Mouse (Mus musculus): Measurements from ENCODE around the gene Sowaha.

Sowaha gene

GRCm38 (mm10) chr11:53475620-53476019 is 4.5 kb downstream of the Sowaha start:
- DNase-seq (ENCODE audit: low read depth in 2 of 2, low spot score in 2 of 2), result no peak

- no peak for DNase-seq (ENCODE audit: low read depth in 2 of 2, low spot score in 2 of 2)
These were observed 7.4 kb downstream of the Sowaha start for GRCm38 (mm10) chr11:53472709-53473108.

DNA sequence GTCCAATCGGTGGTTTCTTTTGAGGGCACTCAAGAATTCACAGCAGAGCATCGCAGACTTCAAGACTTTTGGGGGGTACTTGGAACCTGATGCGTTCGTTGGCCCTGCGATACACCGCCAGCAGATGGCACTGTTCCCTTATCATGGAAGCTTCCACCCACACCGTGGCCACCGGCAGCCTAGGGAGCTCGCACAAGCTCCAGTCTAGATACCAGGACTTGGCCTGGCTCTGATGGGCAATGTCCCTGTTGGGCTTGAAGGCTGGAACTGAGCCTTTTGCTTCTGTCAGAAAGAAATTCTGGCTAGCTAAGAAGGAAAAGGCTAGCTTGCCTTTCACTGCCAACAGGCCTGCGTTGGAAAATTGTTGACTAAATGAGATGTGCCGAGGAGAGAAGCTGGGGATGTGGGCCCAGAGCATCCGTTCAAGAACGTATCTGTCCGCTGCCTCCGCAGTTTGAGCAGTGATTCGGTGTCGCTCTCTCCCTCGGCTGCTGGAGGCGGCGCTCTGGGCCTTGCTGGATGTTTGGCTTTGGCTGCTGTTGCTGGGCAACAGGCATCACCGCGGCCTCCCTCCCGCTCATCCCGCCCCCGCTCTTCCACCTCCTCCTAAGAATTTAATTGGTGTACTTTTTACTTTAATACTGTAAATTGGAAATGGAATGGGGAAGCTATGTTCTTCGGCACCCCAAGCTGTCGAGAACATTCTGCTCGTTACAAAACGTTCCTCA is 9.9 kb downstream of the Sowaha start, which contains the start of gene Gm9837:
Gm9837 (minus strand) TSS at position 512 of the 728 bp plus-strand sequence.
- DNase-seq (ENCODE audit: low read depth in 2 of 2, low spot score in 2 of 2), result peak; percentile 72 to 85

DNA sequence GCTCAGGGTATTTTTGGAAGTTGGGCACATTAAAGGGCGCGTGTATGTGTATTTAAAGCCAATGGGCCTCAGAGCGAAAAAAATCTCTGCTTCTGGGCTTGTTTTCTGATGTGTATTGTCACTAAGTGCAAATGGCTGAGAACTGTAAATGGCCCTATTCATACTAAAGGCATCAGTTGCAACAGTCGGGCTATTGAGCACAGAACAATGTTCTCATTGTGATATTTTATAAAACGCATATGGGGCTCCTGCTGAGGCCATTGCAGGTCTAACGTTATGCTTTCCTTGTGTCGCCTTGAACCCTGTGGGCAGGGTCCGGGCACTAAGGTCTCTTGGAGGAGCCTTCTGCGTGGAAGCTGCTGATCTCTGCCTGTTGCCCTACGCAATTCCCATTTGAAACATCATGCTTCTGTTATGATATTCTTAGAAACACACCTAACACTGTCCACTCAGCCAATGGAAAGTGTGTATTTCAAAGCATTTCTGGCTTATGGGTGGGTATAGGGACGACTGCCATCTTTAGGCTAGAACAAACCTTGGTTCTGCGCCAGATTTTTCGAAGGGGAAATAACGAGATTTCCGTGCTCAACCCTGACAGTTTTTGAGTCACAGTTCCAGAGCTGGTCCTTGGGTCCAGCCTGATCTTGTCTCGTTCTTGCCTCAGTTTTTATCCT is 10.6 kb downstream of the Sowaha start:
- DNase-seq (ENCODE audit: low read depth in 2 of 2, low spot score in 2 of 2), result no peak

DNA sequence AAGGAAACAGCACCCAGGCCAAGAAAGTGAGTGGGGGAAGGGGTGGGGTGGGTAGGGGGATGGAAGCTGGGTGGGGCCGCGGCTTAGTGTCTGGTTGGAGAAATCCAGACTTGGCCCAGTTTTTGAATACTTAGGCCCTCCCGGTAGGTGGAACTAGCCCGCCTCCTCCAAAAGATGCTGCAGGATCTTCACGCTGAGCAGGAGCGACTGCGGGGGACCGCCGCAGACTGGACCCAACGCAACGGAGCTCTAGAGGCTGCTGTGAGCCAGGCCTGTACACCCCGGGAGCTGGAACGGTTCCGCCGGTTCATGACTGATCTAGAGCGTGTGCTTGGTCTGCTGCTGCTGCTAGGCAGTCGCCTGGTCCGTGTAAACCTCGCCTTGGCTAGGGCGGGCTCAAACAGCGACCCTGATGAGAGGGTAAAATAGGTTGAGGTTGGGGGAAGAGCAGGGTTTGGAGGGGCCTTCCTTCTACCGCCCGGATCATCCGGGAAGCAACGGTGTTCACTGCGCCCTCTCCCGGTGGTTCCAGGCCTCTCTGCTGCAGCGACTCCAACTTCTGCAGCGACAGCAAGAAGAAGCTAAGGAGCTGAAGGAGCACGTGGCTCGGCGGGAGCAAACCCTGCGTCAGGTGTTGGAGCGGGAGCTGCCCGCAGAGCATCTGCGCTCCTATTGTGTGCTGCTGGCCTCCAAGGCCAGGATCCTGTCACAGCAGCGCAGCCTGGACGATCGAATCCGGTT is 13.7 kb downstream of the Sowaha start:
- DNase-seq (ENCODE audit: low read depth in 2 of 2, low spot score in 2 of 2), result no peak

DNA sequence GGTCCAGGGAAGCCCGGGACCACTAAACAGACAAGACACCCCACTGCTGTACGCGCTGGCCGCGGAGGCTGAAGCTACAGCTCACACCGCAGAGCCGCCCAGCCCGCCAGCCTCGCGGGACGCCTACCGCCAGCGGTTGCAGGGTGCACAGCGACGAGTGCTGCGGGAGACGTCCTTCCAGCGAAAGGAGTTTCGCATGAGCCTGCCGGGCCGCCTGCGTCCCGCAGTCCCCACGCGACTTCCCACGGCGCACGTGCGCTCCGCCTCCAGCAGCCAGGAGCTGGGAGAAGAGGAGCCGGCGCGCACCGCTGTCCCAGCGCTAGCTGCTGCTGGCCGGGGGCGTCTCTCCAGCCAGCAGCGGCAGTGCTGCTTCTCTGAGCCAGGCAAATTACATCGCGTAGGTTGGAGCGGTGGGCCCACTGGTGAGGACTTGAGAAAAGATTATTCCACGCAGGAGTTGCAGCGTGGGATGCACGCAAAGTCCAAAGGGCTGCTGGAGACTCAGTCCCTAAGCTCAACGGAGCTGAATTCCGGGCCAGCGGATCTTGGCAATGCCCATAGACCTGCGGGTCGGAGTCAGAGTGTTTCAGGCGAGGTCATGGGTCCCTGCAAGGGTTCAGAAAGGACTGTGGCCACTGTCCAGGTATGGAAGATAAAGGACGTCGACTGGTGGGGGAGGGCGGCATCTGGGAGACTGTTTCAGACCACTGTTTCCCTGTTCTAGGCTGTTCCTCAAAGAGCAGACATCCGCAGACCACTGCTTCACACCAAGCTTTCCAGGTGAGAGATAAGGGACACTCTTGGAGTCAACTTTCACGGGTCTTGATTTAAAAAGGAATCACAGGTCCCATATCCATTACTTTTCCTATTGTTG is 16.3 kb downstream of the Sowaha start:
- no peak for DNase-seq (ENCODE audit: low read depth in 2 of 2, low spot score in 2 of 2)

- DNase-seq (ENCODE audit: low read depth in 2 of 2, low spot score in 2 of 2), result no peak
These were observed 18.3 kb downstream of the Sowaha start for GRCm38 (mm10) chr11:53461727-53462126.

- no peak for DNase-seq (ENCODE audit: low read depth in 2 of 2, low spot score in 2 of 2)
These were observed 19.9 kb downstream of the Sowaha start for GRCm38 (mm10) chr11:53460192-53460591.

DNA sequence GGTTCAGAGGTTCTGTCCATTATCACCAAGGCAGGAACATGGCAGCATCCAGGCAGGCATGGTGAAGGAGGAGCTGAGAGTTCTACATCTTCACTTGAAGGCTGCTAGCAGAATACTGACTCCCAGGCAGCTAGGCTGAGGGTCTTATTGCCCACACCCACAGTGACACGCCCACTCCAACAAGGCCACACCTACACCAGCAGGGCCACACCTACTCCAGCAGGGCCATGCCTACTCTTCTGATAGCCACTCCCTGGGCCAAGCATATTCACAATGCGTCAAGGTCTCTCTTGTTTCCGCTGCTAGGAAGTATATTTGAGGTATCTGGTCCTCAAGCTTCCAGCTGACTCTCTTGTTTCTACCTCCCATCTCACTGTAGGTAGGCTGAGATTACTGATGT is 21.1 kb downstream of the Sowaha start:
- DNase-seq (ENCODE audit: low read depth in 2 of 2, low spot score in 2 of 2), result no peak

DNA sequence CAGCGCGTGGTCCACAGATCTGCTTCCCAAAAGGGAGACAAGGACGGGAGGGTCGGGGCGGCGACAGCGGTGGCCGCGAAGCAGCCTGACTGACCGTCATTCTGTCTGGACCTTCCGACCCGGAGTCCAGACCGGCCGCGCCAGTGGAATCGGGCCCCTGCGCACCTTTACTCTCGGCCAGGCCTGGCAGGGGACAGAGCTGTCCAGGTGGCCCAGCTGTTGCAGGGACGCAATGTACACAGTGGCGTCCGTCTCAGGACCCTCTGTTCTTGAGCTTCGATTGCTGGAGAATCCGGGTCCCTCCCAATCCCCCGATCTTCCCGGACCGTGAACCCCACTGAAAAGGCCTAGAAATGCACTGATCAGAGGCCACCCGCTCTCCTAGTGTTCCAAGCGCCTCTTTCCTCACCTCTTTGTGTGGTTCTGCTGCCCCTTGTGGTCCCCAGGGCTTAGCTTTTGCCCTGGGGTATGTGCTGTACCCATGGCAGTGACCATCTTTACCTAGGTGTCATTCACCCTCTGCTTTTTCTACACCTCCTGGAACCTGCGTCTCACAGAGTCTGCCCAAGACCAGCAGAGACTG is 22.6 kb downstream of the Sowaha start:
- DNase-seq (ENCODE audit: low read depth in 2 of 2, low spot score in 2 of 2), result no peak

DNA sequence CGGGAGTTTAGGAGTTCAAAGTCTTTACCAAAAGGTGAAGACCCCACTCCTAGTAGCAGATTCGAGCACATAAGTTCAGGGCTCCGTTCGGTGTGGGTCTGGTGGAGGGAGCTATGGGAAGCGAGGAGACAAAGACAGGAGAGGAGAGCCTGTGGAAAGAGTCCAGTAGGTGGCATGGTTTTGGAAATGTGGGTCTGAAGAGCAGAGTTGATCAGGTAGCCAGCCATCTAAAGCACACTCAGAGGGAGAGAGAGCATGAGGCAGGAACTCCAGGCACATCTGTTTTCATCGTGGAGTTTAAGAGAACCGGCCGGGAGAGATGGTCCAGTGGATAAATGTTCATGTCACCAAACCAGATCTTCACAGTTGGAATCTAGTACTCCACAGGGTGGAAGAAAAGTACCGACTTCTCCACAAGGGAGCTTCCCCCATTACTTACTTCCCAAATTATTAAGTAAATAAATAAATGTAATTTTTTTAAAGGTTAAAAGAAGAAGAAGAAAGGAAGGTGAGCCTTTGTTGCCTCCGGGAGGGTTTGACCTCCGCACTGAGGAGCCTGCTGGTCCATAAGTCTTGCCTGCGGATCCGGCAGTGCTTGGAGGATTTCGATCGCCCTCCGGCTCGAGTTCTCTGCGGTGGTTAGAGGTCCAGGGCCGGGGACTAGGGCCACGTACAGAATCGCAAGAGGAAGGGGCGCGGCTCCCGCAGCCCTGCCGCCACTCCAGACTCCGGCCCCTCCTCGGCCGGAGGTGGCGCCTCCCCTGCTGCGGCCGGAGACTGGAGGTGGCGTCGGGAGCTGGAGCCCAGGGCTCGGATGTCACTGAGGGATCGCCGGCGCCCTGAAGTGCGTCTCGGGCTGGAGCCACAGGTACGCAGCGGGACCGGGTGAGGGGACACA is 23.4 kb downstream of the Sowaha start, which contains the start of the genes Gm10447 and Shroom1:
Gm10447 (minus strand) TSS at position 637 of the 898 bp plus-strand sequence.
Shroom1 (plus strand) TSS at position 732 of the 898 bp plus-strand sequence.
- DNase-seq (ENCODE audit: low read depth in 2 of 2, low spot score in 2 of 2), result no peak

DNA sequence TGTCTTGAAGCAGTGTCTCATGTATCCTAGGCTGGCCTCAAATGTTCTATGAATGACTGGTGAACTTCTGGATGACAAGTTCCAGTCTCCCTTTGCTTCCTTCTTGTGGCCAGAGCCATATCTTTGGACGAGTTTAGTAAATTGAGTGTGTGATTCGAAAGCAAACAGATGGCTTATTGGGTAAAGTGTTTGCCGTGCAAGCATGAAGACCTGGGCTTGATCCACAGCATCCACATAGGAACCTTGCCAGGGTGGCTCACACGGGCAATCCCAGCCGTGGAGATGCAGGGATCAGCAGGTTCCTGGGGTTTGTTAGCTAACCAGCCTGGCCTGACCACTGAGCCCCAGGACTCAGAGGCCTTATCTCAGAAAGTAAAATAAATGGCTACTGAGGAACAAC is 27.0 kb downstream of the Sowaha start:
- no peak for DNase-seq (ENCODE audit: low read depth in 2 of 2, low spot score in 2 of 2)

- DNase-seq (ENCODE audit: low read depth in 2 of 2, low spot score in 2 of 2), result no peak
These were observed 27.7 kb downstream of the Sowaha start for GRCm38 (mm10) chr11:53452396-53452795.

GRCm38 (mm10) chr11:53451361-53451760 is 28.7 kb downstream of the Sowaha start:
- DNase-seq (ENCODE audit: low read depth in 2 of 2, low spot score in 2 of 2), result no peak

GRCm38 (mm10) chr11:53450070-53450705 is 29.9 kb downstream of the Sowaha start:
- DNase-seq (ENCODE audit: low read depth in 2 of 2, low spot score in 2 of 2), result peak in 1 of 2 experiments; percentile 15

DNA sequence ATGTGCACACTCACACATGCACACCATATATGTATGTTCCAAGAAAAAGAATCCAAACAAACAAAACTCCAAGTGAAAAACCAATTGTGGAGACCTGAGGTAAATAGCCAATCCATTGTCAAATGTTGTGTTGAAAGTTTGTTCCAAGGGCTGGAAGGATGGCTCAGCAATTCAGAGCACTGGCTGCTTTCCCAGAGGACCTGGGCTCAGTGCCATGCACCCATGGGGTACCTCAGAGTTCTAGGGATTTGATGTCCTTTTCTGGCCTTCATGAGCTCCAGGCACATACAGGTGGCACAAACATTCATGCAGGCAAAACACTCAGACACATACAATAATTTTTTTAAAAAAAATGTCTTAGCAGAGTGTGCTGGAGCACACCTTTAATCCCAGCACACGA is 31.5 kb downstream of the Sowaha start:
- no peak for DNase-seq (ENCODE audit: low read depth in 2 of 2, low spot score in 2 of 2)

- DNase-seq (ENCODE audit: low read depth in 2 of 2, low spot score in 2 of 2), result no peak
These were observed 32.1 kb downstream of the Sowaha start for GRCm38 (mm10) chr11:53447996-53448395.

- no peak for DNase-seq (ENCODE audit: low read depth in 2 of 2, low spot score in 2 of 2)
These were observed 33.9 kb downstream of the Sowaha start for GRCm38 (mm10) chr11:53446183-53446582.

DNA sequence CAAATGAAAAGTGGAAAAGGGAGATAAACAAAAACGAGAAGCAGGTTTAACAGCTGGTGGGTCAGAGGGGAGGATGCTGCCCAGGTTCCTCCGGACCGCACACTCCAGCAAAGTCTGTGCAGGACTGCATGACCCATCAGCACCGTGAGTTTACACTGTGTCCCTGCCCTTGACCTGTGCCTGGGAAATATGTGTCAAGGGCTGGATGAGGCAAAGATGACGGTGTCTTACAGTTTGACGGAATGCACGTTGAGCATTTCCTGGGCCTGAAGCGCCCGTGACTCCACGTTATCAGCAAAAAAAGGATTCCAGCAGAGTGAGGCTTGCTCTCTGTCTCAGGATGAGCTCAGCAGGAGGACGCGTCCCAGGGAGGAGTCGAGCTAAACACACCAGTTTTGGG is 34.5 kb downstream of the Sowaha start:
- DNase-seq (ENCODE audit: low read depth in 2 of 2, low spot score in 2 of 2), result no peak

All from CD8-positive naive resting alpha-beta T cell, adult 2 months (primary cell).